Mouse (Mus musculus): ENCODE results near the gene Ppl. TPM values are rescaled to one million over a fixed set of nuclear protein-coding genes. Genes with fewer than 3 reads are reported as not detected.
A peak's percentile ranks its signal among the peaks of the same experiment; 100 is the strongest.

Ppl gene
- polyA plus RNA-seq, 1 experiment from 2014 or later = 0.38 TPM

DNA sequence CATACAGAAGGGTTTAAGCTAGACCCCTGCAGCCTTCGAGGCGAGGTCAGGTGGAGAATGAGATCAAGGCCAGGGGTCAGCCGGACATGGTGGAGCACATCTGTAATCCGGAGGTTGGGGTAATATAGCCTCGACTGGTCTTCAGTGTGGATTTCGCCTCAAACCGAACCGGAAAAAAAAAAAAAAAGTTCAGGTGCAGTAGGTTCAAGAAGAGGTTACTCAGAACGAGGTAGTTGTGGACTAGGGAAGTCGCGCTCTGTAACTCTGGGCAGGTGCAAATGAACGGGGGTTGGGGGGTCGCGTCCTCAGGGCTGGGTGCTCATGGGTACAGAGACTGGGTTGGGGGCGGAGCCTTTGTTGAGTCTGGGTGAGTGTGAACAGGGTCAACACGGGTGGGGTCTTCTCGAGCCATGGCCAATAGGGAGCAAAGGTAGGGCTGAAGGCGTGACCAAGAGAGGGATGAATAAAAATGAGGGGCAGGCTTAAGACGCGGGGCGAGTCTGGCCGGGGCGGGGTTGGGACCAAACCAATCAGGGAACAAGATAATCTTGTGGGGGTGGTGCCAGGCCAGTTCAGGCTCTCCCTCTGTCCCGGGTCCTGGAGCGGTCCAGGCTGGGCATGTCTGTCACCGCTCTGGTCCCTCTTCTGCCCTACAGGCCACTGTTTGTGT lies 14.3 kb upstream of the Ppl start:
- Histone ChIP-seq H3K27ac (replicated peaks) (no peak overlapping the region), H3K4me2 (peak overlapping the region; percentile 62), H3K4me1 (replicated peaks) (peaks cover 15% of the 10 kb centered on the region), H3K36me3 (replicated peaks) (no peaks in the 10 kb centered on the region), H3K4me3 (replicated peaks) (peak overlapping the region; percentile 22; the same call in 1 of the 2 replicates), H3K9ac (no peak overlapping the region), H3K9me3 (replicated peaks) (no peaks in the 10 kb centered on the region), H3K27me3 (peaks cover 34% of the 10 kb centered on the region)
- peak; percentile 89 for ATAC-seq (ENCODE audit: insufficient read depth)
- 2% methylated on average over 26 of the region's 26 CpGs for WGBS (ENCODE audit: insufficient replicate concordance)

- no peaks in the 10 kb centered on the region for H3K36me3 ChIP-seq (replicated peaks)
- no peak overlapping the region for H3K27ac ChIP-seq (replicated peaks)
- peaks cover 15% of the 10 kb centered on the region for H3K4me1 ChIP-seq (replicated peaks)
- H3K9ac ChIP-seq = no peak overlapping the region
- peaks cover 34% of the 10 kb centered on the region for H3K27me3 ChIP-seq
- no peak overlapping the region for H3K4me2 ChIP-seq
- ATAC-seq (ENCODE audit: insufficient read depth) = no peak
- no peaks in the 10 kb centered on the region for H3K9me3 ChIP-seq (replicated peaks)
- WGBS (ENCODE audit: insufficient replicate concordance) = under 1% methylated on average over 7 of the region's 7 CpGs
- H3K4me3 ChIP-seq (replicated peaks) = no peak overlapping the region
These were observed 13.3 kb upstream of the Ppl start for GRCm38 (mm10) chr16:5145570-5145969.

DNA sequence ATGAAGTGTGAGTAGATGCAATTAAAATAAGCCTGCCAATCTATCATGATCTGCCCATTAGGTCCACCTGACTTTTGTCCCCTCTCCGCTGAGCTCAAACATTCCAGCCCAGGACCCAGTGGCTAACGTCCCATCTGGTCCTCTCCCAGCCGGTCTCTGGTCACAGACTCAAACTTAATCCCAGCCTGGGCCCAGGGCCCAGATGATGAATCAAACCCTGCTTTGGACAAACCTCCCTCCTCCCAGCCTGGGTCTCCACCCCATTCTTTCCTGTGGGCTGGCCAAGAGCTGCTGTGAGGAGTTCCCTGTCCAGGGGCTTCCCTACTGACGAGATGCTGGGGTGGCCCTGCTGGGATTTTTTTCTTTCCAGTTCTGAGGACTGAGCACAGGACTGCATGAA lies 7.5 kb upstream of the Ppl start:
- H3K27ac ChIP-seq (replicated peaks) = no peak overlapping the region
- peaks cover 9% of the 10 kb centered on the region for H3K4me1 ChIP-seq (replicated peaks)
- ATAC-seq (ENCODE audit: insufficient read depth) = no peak
- 0 out of 2 replicates have a peak, but pooled peaks cover under 1% of the 10 kb centered on the region for H3K27me3 ChIP-seq
- H3K36me3 ChIP-seq (replicated peaks) = no peaks in the 10 kb centered on the region
- H3K9me3 ChIP-seq (replicated peaks) = no peaks in the 10 kb centered on the region
- H3K9ac ChIP-seq = no peak overlapping the region
- 56% methylated on average over 4 of the region's 4 CpGs for WGBS (ENCODE audit: insufficient replicate concordance)
- H3K4me2 ChIP-seq = no peak overlapping the region
- H3K4me3 ChIP-seq (replicated peaks) = no peak overlapping the region

GRCm38 (mm10) chr16:5137006-5137540 lies 4.9 kb upstream of the Ppl start:
- Histone ChIP-seq H3K4me1 (replicated peaks) (peaks cover 13% of the 10 kb centered on the region), H3K9ac (no peak overlapping the region), H3K4me2 (no peak overlapping the region), H3K36me3 (replicated peaks) (no peaks in the 10 kb centered on the region), H3K4me3 (replicated peaks) (no peak overlapping the region), H3K9me3 (replicated peaks) (no peaks in the 10 kb centered on the region), H3K27me3 (peaks cover 25% of the 10 kb centered on the region), H3K27ac (replicated peaks) (no peak overlapping the region)
- 66% methylated on average over 12 of the region's 12 CpGs for WGBS (ENCODE audit: insufficient replicate concordance)
- ATAC-seq (ENCODE audit: insufficient read depth) = no peak

DNA sequence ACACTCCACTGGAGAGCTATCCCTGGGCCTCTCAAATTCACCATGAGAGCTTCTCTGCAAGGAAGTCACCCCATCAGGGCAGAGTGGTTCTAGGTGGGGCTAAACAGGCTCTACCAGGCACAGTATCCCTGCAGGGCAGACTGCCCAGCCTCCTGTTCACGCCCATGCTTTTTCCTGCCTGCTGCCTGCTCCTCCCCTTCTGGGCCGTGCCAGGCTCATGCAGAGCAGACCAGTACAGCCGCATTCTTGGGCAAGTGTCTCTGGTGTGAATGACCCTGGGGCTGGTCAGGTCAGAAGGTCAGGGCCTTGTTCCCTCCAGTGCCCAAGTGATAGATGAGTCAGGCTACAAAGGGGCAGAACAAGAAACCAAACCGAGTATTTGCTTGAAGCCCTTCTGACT lies 4.3 kb upstream of the Ppl start:
- Histone ChIP-seq H3K27me3 (peaks cover 31% of the 10 kb centered on the region), H3K9me3 (replicated peaks) (no peaks in the 10 kb centered on the region), H3K9ac (no peak overlapping the region), H3K4me1 (replicated peaks) (peaks cover 16% of the 10 kb centered on the region), H3K4me2 (no peak overlapping the region), H3K27ac (replicated peaks) (no peak overlapping the region), H3K4me3 (replicated peaks) (no peak overlapping the region), H3K36me3 (replicated peaks) (no peaks in the 10 kb centered on the region)
- ATAC-seq (ENCODE audit: insufficient read depth) = no peak
- WGBS (ENCODE audit: insufficient replicate concordance) = 18% methylated on average over 4 of the region's 4 CpGs

DNA sequence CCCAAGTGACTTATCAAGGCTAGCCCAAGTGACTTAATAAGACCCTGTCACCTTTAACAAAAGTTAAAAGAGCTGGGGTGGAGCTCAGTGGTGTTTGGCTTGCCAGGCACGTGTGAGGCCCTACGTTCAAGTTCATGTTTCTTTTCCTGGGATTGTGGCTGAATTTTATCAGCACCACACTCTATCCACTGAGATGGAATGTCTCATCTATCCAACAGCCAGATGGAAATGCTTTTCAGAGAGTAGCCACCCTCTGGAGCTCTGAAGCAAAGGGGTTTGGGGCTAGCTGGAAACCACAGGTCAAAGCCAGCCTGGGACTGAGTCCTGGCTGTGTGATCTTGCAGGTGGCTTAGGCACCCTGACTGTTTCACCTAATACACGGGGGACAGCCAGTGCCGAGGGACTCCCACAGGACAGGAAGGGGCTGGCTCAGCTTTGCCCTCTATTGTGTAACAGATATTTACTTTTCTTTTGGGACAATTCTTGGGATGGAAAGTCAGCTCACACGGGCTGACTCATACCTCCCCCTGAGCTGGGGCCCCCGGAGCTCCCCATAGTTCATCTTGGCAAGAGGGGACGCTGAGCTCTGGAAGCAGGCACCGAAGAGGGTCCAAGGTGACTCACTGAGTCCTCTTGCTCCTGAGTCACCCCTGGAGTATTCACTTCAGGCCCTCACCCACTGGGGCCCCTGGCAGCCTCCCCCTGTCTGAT lies 3.5 kb upstream of the Ppl start:
- Histone ChIP-seq H3K27me3 (peaks cover 39% of the 10 kb centered on the region), H3K27ac (replicated peaks) (no peak overlapping the region), H3K4me1 (replicated peaks) (peaks cover 17% of the 10 kb centered on the region), H3K9ac (no peak overlapping the region), H3K4me3 (replicated peaks) (no peak overlapping the region), H3K36me3 (replicated peaks) (no peaks in the 10 kb centered on the region), H3K4me2 (no peak overlapping the region), H3K9me3 (replicated peaks) (no peaks in the 10 kb centered on the region)
- 48% methylated on average over 8 of the region's 8 CpGs for WGBS (ENCODE audit: insufficient replicate concordance)
- ATAC-seq (ENCODE audit: insufficient read depth) = no peak; the same call in 1 of the 2 replicates

DNA sequence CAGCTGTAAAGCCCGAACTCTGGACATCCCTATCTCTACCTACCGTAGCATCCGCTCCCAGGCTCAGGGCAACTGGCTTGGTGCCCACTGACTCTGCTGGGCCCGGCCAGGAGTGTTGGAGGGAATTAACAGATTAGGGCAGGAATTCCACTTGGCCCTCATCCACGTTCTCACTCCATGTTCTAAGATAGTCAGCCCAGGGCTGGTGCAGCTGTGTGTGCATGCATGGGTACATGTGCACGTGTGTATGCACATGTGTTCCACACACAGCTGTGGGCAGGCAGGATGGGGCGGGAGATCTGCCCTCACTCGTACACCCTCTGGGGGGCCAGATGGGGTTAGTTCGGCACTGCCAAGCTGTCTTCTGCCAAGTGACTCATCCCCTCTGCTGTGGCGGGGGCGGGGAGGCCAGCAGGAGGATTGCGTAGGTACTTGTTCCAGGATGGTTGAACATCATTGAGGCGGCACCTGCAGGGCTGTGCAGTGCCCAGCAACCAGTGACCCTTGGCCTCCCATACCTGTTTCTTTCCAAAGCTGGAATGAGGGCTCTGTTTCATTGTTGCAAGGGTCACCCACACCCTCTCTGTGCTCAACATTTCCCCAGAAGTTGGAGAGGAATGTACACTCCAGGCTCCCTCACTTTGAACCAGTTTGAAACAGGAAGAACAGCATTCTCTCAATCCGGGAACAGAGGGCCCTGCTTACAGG lies 2.6 kb upstream of the Ppl start:
- Histone ChIP-seq H3K9me3 (replicated peaks) (no peaks in the 10 kb centered on the region), H3K27ac (replicated peaks) (no peak overlapping the region), H3K9ac (no peak overlapping the region), H3K4me1 (replicated peaks) (peaks cover 17% of the 10 kb centered on the region), H3K36me3 (replicated peaks) (no peaks in the 10 kb centered on the region), H3K27me3 (peaks cover 45% of the 10 kb centered on the region), H3K4me3 (replicated peaks) (no peak overlapping the region), H3K4me2 (no peak overlapping the region)
- ATAC-seq (ENCODE audit: insufficient read depth) = no peak
- WGBS (ENCODE audit: insufficient replicate concordance) = 59% methylated on average over 14 of the region's 14 CpGs

DNA sequence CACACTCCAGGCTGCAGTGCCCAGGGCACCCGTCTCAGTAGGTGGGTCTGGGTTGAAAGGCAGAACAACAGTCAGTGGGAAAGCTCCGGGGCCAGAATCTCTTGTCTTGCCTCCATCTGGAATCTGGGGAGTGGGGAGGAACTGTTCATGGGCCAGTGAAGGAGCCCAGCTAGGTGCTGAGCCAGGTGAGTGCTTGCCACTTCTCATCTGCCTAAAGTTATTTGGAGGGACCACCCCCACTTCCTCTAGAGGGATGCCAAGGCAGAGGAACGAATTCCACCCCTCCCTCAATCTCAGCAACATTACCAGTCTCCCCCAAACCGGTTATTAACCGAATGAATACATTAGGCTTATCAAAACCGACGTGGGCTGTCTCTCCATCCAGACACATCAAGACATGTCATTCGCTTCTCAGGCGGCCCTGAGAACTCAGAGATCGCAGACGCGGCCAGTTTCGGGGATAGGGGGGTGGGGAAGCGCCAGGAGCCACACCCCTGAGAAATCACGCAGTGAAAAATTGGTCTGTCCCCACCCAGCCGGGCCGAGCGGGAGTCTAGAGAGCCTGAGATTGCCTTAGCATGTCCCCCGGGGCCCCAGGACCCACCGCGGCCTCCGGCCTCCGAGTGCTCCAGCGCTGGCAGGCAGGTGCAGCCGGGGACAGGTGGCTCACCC lies 834 bp downstream of the Ppl start:
- H3K36me3 ChIP-seq (replicated peaks) = no peaks in the 10 kb centered on the region

DNA sequence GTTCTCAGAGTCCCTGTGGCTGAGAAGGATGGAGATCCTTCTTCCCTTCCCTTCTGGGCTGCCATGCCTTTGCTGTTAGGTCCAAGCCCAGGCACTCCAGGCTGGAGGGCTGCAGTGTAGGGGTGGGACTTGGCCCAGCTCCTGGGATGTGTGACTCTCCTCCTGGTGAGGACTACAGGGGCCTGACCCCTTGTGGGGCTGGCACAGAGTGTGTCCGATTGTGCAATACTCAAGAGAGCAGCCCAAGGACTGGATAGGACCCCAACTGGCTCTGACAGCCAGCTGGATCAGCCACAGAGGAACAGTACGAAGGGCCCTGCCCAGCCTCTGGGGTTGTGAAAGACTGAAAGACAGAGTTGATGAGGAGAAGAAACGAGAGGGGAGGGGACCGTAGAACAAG lies 1.5 kb downstream of the Ppl start:
- Histone ChIP-seq H3K4me1 (replicated peaks) (peaks cover 8% of the 10 kb centered on the region; the same call in 1 of the 2 replicates), H3K4me3 (replicated peaks) (no peak overlapping the region), H3K9ac (no peak overlapping the region), H3K36me3 (replicated peaks) (no peaks in the 10 kb centered on the region), H3K27ac (replicated peaks) (no peak overlapping the region), H3K4me2 (no peak overlapping the region), H3K9me3 (replicated peaks) (no peaks in the 10 kb centered on the region), H3K27me3 (peaks cover 56% of the 10 kb centered on the region)
- 22% methylated on average over 4 of the region's 4 CpGs for whole genome bisulfite sequencing (ENCODE audit: insufficient replicate concordance)
- ATAC-seq (ENCODE audit: insufficient read depth) = peak; percentile 35

More for the DNA sequence above, 834 bp downstream of the Ppl start:
- ATAC-seq (ENCODE audit: insufficient read depth) = no peak
- WGBS (ENCODE audit: insufficient replicate concordance) = 4% methylated on average over 25 of the region's 25 CpGs
- H3K27ac ChIP-seq (replicated peaks) = no peak overlapping the region
- H3K4me2 ChIP-seq = peak overlapping the region; percentile 61
- H3K9me3 ChIP-seq (replicated peaks) = no peaks in the 10 kb centered on the region
- peaks cover 14% of the 10 kb centered on the region for H3K4me1 ChIP-seq (replicated peaks)
- peaks cover 56% of the 10 kb centered on the region for H3K27me3 ChIP-seq
- H3K4me3 ChIP-seq (replicated peaks) = peak overlapping the region; percentile 45
- H3K9ac ChIP-seq = no peak overlapping the region

GRCm38 (mm10) chr16:5130196-5130595 lies 2.0 kb downstream of the Ppl start:
- H3K4me2 ChIP-seq = no peak overlapping the region
- ATAC-seq (ENCODE audit: insufficient read depth) = no peak
- WGBS (ENCODE audit: insufficient replicate concordance) = 44% methylated on average over 2 of the region's 2 CpGs
- no peak overlapping the region for H3K9ac ChIP-seq
- H3K9me3 ChIP-seq (replicated peaks) = no peaks in the 10 kb centered on the region
- H3K27ac ChIP-seq (replicated peaks) = no peak overlapping the region
- H3K4me3 ChIP-seq (replicated peaks) = no peak overlapping the region
- H3K27me3 ChIP-seq = peaks cover 56% of the 10 kb centered on the region
- no peaks in the 10 kb centered on the region for H3K36me3 ChIP-seq (replicated peaks)
- peaks cover 8% of the 10 kb centered on the region; the same call in 1 of the 2 replicates for H3K4me1 ChIP-seq (replicated peaks)
